Mouse (Mus musculus) common myeloid progenitor, adult 5-6 weeks (primary cell): ENCODE measurements around the gene Txlna. TPM values are rescaled to one million over a fixed set of nuclear protein-coding genes. Genes with fewer than 3 reads are reported as not detected.

Experiments used
- ATAC-seq: replicated peaks from 2 replicates; pipeline ENCODE4 v1.8.0; 2016; ENCODE audit warnings: low read depth, mild to moderate bottlenecking, moderate TSS enrichment, inconsistent platforms; ENCODE audit not compliant: poor library complexity, severe bottlenecking
- total RNA-seq: library from RNA; stranded (forward); fragments of 200-1000, 187-1606 nt; gene quantifications from 2 replicates; pipeline ENCODE4 v1.2.3, GENCODE M21; 2017

The Txlna gene
- 112 and 134 TPM in 2 replicates for total RNA-seq

DNA sequence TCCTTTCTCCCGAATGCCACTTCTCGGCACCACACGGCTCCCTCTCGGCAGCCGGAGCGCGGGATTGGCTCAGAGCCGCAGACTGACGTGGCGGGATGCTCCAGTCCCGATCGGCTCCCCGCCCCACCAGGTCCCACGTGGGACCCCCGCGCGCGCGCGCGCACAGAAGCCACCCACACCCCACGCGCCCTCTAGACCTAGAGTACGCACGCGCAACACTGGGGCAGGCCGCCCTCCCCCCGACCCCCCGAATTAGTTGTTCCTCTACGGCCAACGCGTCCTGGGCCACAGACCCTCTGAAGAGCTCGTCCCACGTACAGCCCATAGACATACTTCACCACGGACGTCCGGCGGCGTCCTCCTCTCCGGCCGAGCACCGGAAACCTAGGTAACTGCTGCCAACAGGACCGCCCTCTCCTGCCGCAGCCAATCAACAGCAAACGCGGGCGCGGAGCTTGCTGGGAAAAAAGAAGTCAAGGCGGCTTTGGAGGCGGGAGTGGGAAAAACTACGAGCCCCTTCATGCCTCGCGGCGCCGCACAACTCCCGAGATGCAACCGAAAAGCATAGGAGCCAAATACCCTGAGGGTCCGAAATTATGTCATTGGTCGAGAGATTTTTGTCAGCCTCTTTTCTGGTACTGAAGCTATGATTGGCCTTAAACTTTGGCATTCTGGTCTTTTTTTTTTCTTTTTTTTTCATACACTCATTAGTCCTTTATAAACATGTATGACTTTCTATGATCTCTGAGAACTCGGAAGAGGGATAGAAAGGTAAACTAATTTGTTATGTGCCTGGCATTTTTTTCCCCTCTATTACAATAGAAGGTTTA, at the start of gene Txlna:
Gene Txlna, minus strand, starts transcription at position 428 of the 830 bp plus-strand sequence.
- ATAC-seq = peak; percentile 87

DNA sequence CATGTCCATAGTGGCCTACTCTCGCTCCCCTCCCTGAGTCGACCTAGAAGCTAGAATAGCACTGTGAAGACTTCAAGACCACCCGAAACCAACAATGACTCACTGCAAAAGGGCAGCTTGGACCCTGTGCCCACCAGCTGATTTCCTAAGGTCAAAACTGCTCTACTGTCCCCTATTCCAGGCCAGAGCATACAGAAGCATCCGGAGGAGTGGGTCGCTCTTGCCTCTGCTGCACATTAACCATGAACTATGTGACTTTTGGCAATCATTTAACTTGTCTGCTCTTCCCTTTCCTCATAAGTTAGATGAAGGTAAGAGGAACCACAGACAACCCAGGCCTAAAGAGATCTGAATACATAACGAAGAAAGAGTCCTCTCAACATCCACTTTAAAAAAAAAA, 43.7 kb upstream of the Txlna start:
- no peak for ATAC-seq

DNA sequence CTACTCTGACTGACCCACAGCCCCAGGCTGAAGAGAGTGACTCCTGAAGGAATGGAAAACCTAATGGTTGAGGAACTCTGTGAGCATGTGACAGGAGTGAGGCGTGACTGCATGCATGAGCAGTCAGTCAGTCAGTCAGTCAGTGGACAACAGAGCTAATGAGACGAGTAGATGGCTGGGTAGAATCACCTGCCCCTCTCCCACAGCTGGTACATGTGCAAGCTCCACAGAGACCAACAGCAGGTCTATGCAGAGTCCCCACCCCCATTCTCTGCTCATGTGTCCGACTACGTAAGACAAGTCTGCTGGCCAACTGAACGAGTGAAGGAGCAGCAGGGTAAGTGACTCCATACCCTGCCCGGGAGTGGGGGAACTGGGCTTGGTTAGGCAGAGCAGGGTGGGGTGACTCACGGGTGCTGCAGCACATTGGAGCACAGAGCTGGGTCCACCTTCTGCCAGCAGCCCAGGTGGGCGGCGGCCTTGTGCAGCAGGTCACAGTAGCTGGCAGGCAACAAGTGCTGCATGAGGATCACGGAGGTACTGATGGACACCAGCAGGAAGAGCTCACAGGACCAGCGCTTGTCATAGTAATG, 43.1 kb upstream of the Txlna start:
- no peak for ATAC-seq

DNA sequence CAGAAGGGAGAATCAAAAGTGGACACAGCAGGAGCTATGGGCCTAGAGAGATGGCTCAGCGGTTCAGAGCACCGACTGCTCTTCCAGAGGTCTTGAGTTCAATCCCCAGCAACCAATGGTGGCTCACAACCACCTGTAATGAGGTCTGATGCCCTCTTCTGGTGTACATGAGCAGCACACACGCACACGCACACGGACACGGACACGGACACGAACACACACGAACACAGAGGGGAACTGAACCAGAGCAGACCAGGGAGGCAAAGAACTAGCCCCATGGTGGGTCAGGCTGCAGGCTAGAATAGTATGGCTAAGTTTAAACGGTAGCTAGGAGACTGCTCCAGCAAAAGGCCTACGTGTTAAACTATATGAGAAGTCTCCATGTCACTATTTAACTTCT, 41.0 kb upstream of the Txlna start:
- ATAC-seq = no peak

DNA sequence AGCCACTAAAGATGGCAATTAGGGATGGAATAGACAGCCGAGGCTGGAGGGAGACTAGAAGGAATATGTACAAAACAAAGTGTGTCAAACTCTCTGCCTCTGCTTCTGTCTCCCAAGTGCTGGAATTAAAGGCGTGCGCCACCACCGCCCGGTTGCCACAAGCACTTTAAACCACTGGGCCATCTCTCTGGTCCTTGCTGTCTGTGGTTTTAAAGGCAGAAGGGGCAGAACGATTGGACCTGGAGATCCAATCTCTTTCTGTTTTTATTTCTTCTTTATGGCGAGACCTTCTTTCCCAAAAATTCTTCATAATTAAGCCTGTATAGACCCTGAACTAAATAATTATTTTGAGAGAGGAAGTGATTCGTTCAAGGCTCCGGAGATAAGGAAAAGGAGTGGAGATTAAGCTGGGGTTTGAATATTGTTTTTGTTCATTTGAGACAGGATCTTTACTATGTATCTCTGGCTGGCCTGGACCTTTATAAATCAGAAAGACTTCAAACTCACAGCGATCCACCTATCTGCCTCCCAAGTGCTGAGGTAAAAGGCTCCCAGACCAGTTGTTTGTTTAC, 32.1 kb upstream of the Txlna start:
- peak; percentile 54 for ATAC-seq

DNA sequence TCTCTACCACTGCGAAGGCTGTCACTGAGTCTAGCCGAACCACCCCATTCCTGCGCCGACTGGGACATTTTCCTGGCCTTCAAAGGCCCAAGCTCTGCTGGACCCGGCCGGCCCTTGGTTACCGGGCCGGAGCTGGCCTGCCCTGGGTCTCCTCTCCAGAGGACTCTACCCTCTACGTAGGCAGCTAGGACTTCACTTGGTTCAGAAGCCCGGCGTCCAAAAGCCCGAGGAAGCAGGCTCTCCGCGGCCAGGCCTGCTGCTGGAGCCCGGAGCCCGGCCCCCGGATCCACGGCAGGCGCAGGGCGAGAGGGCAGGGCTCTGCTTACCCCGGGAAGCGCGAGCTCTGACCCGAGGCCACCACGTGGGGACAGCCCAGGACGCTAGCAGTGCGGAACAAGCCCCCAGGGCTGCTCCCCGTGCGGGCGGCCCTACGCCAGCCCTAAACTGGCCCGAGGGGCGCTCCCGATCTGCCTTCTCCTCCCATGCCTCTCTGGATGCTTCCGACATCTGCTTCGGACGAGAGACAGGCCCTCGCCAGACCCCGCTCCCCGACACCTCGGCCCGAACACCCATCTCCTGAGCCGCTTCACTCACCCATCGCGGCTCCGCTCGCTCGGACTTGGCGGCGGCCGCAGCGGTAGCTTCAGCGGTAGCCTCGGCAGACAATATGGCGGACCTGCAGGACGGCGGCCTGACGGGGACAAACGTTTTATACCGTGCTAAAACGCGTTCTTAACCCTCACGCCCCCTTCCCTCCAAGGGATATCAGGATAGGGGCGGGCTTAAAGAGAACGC, 31.4 kb upstream of the Txlna start, which contains the start of gene Kpna6:
Gene Kpna6, minus strand, starts transcription at position 685 of the 795 bp plus-strand sequence.
- ATAC-seq = peak; percentile 94

DNA sequence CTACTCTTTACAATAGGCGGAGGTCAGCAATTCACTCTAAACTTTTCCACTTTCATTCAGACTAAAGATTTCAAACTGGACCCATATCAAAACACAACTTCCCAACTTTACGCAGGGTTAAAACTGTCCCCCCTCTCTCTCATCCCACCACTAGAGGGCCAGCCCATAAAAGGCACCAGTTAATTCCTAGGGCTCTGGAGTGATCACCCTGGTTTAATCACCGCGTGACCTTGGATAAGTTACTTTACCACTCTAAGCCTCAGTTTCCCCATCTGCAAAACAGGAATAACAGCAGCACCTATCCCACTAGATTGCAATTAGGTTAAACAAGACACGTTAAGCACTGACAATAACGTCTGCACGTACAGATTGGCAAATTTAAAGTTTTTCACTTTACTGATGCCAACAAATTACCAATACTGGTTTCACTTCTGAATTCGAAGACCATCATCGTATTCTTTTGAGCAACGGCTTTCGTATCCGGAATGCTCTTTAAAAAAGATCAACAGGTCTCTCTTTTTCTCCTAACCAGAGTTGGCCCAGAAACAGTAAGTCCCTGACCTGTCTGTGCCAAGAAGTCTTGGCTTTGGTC, 30.7 kb upstream of the Txlna start:
- ATAC-seq = peak; percentile 61

DNA sequence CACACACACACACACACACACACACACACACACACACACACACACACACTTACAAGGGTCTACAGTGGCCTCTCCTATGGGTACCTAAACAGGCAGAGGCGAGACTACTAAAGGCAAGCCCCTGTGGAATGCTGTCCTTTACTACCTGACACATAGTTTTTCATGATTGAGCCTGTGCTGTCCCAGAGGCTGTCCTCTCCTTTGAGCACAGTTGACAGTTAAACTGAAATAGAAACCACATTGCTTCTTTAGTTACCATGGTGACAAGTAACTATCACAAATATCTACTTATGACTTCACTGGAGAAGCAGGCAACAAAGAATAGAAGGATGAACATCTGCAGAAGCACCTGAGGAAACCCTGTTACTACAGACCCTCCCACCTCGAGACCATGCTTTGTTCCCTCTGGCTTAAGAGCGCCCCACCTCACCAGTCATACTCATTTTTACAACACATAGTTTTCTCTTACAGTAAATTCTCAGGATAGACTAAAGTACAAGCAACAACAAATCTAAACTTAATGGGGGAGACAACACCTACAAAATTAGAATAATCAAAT, 21.5 kb upstream of the Txlna start:
- ATAC-seq = 0 out of 2 replicates have a peak, but pooled peaks have one; percentile 32

DNA sequence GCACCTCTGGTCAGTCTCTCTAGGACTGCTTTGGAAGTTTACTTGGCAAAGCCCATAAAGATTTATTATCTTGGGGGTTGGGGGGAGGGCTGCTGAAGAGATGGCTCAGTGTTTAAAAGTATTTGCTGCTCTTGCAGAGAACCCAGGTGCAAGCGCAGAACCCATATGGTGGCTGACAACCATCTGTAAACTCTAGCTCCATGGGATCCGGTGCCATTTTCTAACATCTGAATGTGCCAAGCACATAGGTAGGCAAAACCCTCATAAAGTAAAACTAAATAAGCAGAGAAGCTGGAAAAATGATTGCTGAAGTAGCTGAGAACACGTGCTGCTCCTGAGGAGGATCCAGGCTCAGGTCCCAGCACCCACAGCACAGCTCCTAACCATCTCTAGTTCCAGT, 20.7 kb upstream of the Txlna start:
- ATAC-seq = no peak

DNA sequence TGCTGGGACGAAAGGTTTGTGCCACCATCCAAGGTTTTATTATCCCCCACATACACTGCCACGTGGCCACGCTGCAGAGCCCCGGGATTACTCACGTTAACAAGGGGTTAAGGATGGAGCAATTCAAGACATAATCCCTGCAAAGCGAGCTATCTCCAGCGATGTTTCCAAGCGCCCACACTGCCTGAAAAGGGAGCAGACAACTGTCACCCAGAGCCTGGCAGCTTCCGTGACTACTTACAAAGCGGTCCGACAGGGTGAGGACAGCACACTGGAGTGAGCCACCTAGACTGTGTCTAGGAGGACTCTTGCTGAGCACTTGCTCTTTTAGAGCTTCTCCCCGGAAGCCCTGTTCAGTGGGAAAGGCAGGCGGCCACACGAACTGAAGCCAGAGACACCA, 13.9 kb upstream of the Txlna start:
- ATAC-seq = no peak

DNA sequence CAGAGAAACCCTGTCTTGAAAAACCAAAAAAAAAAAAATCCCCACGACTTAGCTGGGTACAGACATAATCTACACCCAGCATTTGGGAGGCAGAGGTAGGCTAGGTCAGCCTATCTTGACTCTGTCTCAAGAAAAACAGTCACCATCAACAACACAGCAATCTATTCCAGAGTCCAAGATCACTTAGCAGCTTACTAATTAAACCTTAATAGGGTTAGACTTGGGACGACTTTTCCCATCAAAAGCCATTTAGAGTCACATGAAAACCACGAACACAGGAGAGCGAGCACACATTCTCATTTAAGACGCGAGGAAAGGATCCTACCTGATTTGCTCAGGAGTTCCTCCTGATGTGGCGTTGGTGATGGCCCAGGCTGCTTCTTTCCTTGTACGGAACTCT, 9.5 kb upstream of the Txlna start:
- no peak for ATAC-seq

DNA sequence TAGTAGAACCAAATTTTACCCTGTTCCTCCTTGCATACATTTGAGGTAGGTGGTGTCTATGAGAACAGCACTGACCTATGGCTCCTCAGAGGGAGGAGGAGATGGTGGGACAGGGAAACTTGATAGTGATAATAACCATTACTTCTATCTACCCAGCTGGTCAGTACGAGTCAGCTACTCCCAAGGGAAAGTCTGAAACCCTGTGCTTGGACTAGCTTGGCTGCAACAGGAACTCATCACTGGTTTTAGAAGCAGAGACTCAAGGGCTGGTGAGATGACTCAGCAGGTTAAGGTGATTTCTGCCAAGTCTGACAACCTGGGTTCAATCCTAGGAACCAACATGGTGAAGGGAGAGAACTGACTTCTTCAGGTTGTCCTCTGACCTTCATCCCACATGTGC, 7.8 kb upstream of the Txlna start:
- ATAC-seq = no peak

DNA sequence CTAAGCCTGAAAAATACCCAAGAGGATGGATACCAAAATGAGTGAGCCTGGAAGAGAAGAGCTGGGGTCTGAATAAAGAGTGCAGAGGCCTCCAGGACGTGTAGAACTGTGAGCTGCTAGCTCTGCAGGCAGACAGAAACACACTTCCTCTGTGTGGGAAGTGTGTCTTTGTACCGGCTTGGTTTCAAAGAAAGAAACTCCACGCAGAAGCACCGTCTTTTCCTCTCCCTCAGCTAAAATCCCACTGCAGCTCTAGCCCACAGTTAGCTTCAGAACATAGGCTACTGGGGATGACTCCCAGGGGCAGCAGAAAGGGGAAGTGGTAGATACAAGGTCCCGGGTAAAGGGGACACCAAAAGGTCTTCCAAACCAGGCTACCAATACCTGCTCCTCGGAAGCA, 4.3 kb upstream of the Txlna start:
- ATAC-seq = no peak

DNA sequence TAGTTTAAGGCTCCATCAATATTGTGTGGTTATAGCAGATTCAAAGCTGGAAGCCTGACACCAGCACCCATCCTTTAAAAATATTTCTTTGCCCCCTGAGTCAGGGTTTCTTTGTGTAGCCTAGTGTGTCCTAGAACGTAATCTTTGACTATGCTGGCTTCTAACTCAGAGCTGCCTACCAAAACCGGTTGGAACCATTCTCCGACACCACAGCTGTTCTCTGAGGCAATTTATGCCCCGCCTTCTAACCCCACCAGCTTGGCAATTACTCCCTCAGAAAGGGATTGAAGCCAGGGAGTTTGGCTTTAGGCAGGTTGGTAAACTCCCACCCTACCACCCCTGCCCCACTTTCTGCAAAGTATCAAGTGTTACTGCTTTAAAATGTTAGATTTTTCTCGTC, 891 bp upstream of the Txlna start:
- no peak for ATAC-seq

DNA sequence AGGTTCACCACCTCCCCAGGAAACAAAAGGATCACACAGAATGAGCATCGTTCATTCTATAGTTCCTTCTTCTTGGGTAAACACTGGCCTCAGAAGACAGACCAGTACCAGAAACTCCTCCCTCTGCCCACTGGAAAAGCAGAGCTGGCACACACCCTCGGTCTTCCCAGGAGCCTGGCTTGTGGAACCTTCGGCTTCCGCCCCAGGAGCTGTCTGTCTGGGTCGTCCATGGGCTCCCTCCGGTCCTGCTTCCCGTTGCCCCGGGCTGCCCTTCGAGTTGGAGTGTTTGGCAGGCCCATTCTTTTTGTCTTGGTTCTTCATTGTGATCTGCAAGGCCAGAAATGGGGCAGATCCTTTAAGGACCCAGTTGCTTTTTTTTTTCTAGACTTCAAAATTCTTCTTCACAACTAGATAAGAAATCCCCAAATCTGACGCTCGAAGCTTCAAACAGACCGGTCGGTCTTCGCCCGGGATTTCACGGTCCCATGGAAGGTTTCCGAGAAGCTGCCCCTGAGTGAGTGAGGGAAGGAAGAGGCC, 696 bp downstream of the Txlna start:
- ATAC-seq = 0 out of 2 replicates have a peak, but pooled peaks have one; percentile 8

DNA sequence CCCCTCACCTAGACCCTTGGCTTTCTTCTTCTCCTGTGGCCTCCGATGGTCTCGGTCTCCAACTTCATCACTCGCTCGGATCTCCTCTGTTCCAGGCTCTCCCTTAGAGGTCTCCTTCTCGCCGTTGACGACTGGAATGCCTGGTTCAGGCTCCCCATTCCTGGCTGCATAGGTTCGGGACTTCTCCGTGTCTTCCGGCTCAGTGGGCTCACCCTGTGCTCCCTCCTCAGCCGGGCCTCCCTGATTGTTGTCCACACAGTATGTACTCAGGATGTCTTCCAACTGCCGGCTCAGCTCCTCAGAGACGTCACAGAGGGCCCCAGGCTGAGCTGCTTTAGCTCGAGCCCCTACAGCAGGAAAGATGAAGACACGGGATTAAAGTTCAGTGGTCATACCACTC, 1.6 kb downstream of the Txlna start:
- ATAC-seq = no peak

DNA sequence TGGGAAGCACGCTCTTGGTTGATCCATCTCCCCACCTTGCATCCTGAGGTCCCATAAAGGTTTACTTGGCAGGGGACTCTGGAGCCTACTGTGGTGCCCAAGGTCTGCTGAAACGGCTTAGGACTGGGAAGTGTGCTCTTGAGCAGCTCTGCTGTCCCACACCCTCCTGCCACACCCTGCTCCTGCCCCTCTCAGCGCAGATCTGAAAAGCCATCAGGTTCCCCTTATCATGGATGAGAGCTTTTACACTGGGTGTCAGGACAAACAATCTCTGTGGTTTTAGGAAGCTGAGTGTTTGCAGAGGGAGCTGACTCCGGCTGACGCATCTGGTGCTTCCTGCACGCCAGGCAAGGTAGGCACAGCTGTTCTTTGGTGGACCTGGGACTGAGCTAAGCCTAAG, 7.0 kb downstream of the Txlna start:
- no peak for ATAC-seq

DNA sequence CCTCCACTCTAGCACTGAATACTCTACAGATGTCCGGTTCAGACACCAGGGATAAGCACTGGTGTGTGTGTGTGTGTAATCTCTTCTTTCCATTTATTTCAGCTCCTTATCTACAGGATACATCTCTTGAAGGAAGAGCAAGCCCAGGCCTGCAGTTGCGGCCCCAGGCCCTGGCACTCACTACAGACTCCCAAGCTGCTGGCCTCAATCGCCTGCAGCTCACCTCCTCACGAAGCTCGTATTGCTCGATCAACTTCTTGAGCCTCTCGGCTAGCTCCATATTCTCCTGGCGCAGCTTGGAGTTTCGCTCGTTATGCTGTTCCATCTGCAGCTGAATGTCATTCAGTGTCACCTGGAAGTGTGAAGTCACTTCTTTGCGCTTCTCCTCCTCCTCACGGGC, 9.0 kb downstream of the Txlna start:
- no peak for ATAC-seq

DNA sequence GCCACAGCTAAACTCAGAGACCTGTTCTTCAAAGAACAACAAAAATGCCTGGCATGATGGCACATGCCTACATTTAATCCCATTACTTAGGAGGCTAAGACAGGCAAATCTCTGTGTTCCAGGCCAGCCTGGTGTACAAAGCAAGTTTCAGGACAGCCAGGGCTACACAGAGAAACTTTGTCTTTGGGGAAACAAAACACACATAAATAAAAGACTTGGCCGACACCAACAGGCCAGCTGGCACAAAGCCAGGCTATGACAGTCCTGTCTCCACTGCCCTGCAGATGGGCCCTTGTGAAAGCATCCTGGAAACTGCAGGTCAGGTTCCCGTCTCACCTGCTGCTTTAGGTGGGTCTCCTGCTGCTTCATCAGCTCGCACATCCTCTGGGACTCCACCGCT, 9.9 kb downstream of the Txlna start:
- no peak for ATAC-seq

DNA sequence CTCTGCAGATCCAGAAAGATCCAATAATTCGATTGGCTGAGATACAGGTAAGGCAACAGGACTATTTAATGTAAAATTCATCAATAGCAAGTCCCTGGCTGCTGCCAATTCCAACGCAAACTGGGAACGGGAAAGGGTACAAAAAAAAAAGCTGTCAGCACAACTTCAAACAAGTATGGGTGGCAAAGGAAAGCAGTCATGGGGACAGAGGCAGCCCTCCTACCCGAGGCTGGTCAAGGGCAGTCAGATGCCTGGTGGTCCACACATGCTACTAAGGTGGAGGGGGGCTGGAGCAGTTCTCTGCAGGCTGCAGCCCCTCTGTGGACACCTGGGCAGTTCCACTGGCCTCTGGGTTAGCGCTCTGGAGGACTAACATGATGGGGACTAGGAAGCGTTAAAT, 14.8 kb downstream of the Txlna start:
- ATAC-seq = no peak
